Mouse (Mus musculus): Measurements from ENCODE around the gene Zfp664. TPM values are rescaled to one million over a fixed set of nuclear protein-coding genes. Genes with fewer than 3 reads are reported as not detected.

Zfp664 gene
- total RNA-seq (2014; fragmentation: Nextera tagmentation) (38.8 and 41.7 TPM in 2 replicates), total RNA-seq (2017) (29.7 and 32.0 TPM in 2 replicates), polyA plus RNA-seq (2012) (45.7 and 55.0 TPM in 2 replicates)

DNA sequence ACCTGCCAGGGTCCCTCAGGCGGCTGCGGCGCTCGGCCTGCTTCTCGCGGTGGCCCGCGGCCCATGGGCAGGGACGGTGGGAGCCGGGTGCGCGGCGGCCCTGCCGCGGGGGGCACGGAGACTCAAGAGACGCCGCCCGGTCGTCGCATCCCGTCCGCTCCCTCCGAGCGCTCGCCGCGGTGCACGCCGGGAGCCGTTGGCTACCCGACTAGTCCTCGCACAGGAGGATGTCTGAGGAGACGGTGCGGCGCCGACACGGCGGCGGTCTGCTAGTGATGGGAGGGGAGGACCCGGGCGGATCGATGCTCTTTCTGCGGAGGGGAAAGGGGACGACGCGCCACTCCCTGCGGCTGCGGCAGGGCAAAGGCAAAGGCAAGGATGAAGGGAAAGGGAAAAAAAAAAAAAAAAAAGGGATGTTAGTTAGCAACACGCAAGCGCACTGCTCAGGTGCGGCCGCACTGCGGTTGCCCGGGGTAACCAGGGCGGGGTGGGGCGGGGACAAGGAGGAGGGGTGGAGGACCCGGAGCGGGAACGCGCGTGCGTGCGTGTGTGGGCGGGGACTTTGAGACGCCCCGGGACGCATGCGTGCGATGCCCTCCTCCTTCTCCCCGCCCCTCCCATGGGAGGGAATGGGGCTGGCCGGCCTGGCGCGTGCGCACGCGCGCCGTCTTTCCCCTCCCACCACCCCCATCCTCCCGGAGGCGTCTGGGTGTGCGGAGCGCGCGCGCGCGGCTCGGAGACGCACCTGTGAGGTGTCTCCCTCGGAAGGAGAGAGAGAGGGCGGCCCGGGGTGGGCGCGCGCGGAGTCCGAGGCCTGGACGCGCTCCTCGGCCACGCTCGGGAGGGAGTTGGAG, at the start of gene Zfp664, which contains the start of gene Ccdc92:
TSS of gene Zfp664 (plus strand) at position 679 of the 854 bp plus-strand sequence.
TSS of gene Ccdc92 (minus strand) at position 412 of the 854 bp plus-strand sequence.
- ATAC-seq (ENCODE audit: extremely low read depth, insufficient number of reproducible peaks, low FRiP score, poor library complexity, severe bottlenecking) (peak; percentile 87), DNase-seq (ENCODE audit: low spot score) (peak; percentile 99)
- peaks cover 20% of the 10 kb centered on the region for H3K36me3 ChIP-seq (replicated peaks)
- TF ChIP-seq GATA2 (IDR thresholded peaks at IDR 0.05; ENCODE audit: borderline replicate concordance, low read depth, low read length) (no peak), GATA1 (IDR thresholded peaks at IDR 0.05; ENCODE audit: borderline replicate concordance, low read length) (no peak), CTCF (IDR thresholded peaks at IDR 0.05; ENCODE audit: low read depth, low read length) (no peak), POLR2AphosphoS5 (IDR thresholded peaks at IDR 0.05; ENCODE audit: insufficient replicate concordance, low read depth, low read length) (no peak), TAL1 (conservative IDR thresholded peaks at IDR 0.05; ENCODE audit: low read depth, low read length) (no peak)
- peak within 1 kb of the TSS; percentile 92 for H3K4me3 ChIP-seq (ENCODE audit: low read depth, low read length)
- H3K27me3 ChIP-seq (ENCODE audit: insufficient read depth, low read length): peaks cover 38% of the 10 kb centered on the region
- no peaks in the 10 kb centered on the region for H3K9me3 ChIP-seq (replicated peaks)
- peaks cover 33% of the 10 kb centered on the region for H3K4me1 ChIP-seq (ENCODE audit: insufficient read depth, low read depth, low read length)

DNA sequence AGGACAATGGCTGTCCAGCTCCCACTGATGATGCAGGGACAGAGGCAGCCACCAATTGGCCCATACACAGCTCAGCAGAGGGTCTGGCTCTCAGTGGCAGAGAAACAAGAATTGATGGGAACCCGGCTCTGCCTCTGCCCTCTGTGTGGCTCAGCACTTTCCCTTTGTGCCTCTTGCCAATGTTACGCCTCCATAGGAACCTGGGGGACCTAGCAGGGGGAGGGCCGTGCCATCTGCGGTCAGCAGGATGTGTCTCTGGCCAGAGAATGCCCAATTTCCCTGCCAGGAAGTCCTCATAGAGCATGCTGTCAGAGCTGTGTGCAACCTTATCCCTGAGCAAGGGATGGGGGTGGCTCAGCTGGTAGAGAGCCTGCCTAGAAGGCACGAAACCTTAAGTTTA, 47.7 kb upstream of the Zfp664 start:
- H3K9me3 ChIP-seq (replicated peaks): peaks cover 8% of the 10 kb centered on the region
- DNase-seq (ENCODE audit: low spot score) (no peak), ATAC-seq (ENCODE audit: extremely low read depth, insufficient number of reproducible peaks, low FRiP score, poor library complexity, severe bottlenecking) (no peak)
- no peaks in the 10 kb centered on the region for H3K4me1 ChIP-seq (ENCODE audit: insufficient read depth, low read depth, low read length)
- H3K27me3 ChIP-seq (ENCODE audit: insufficient read depth, low read length): no peaks in the 10 kb centered on the region; the same call in 1 of the 2 replicates
- no peak overlapping the region for H3K4me3 ChIP-seq (ENCODE audit: low read depth, low read length)
- H3K36me3 ChIP-seq (replicated peaks): no peaks in the 10 kb centered on the region
- TF ChIP-seq TAL1 (conservative IDR thresholded peaks at IDR 0.05; ENCODE audit: low read depth, low read length) (no peak), POLR2AphosphoS5 (IDR thresholded peaks at IDR 0.05; ENCODE audit: insufficient replicate concordance, low read depth, low read length) (no peak), CTCF (IDR thresholded peaks at IDR 0.05; ENCODE audit: low read depth, low read length) (no peak), GATA2 (IDR thresholded peaks at IDR 0.05; ENCODE audit: borderline replicate concordance, low read depth, low read length) (no peak), GATA1 (IDR thresholded peaks at IDR 0.05; ENCODE audit: borderline replicate concordance, low read length) (no peak)

DNA sequence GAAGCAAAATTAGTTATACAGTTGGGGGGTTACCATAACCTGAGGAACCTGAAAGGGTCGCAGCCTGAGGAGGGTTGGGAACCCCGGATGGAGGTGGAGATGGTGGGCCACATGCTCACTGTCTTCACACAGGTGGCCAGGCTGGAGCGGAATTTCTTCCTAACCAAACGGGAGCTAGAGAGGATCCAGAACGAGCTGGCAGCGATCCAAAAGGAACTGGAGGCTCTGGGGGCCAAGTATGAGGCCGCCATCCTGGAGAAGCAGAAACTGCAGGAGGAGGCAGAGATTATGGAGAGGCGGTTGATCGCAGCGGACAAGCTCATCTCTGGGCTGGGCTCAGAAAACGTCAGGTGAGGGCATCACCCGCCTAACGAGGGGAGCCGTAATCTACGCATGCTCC, 45.4 kb upstream of the Zfp664 start:
- no peaks in the 10 kb centered on the region; the same call in 1 of the 2 replicates for H3K27me3 ChIP-seq (ENCODE audit: insufficient read depth, low read length)
- H3K4me3 ChIP-seq (ENCODE audit: low read depth, low read length): no peak overlapping the region
- no peaks in the 10 kb centered on the region for H3K36me3 ChIP-seq (replicated peaks)
- peaks cover 8% of the 10 kb centered on the region for H3K9me3 ChIP-seq (replicated peaks)
- DNase-seq (ENCODE audit: low spot score) (no peak), ATAC-seq (ENCODE audit: extremely low read depth, insufficient number of reproducible peaks, low FRiP score, poor library complexity, severe bottlenecking) (no peak)
- no peak for TF ChIP-seq POLR2AphosphoS5 (IDR thresholded peaks at IDR 0.05; ENCODE audit: insufficient replicate concordance, low read depth, low read length)
- TF ChIP-seq GATA2 (IDR thresholded peaks at IDR 0.05; ENCODE audit: borderline replicate concordance, low read depth, low read length): no peak
- TF ChIP-seq TAL1 (conservative IDR thresholded peaks at IDR 0.05; ENCODE audit: low read depth, low read length): no peak
- TF ChIP-seq GATA1 (IDR thresholded peaks at IDR 0.05; ENCODE audit: borderline replicate concordance, low read length): no peak
- no peak for TF ChIP-seq CTCF (IDR thresholded peaks at IDR 0.05; ENCODE audit: low read depth, low read length)
- H3K4me1 ChIP-seq (ENCODE audit: insufficient read depth, low read depth, low read length): no peaks in the 10 kb centered on the region

DNA sequence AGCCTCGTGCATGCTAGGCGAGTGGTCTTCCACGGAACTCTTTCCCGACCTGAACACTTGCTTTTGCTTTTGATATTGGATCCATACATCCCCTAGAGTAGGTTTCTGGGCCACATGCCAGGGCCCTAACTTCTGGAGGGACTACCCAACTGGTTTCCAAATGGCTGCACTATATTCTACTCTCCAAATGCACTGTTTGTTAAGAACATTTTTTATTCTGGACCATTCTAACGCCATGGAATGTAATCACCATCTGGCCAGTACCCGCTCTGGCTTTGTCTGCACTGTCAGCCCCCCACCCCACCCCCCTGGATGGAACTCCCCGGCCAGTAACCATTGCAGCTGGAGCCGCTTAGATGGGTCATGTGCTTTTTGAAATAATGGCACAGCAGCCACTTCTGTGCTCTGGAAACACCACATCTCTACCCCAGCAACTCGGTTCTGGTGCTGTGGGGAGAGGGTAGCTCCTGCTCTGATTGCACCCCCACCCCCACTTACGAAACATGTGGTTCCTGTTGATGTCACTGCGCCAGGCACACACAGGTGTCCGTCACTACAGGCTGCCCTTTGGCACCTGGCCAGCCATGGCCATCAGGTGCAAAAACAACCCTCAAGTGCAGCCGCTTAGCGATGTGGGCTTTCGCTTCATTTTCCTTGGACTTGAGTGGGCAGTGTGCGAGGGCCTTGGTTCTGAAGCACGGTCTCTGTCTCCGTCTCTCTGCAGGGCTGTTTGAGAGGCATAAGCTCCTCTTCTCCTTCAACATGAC, 40.2 kb upstream of the Zfp664 start:
- H3K4me1 ChIP-seq (ENCODE audit: insufficient read depth, low read depth, low read length): no peaks in the 10 kb centered on the region
- H3K9me3 ChIP-seq (replicated peaks): peaks cover 6% of the 10 kb centered on the region
- no peaks in the 10 kb centered on the region for H3K27me3 ChIP-seq (ENCODE audit: insufficient read depth, low read length)
- no peaks in the 10 kb centered on the region for H3K36me3 ChIP-seq (replicated peaks)
- no peak overlapping the region for H3K4me3 ChIP-seq (ENCODE audit: low read depth, low read length)
- ATAC-seq (ENCODE audit: extremely low read depth, insufficient number of reproducible peaks, low FRiP score, poor library complexity, severe bottlenecking) (no peak), DNase-seq (ENCODE audit: low spot score) (no peak)
- TF ChIP-seq GATA2 (IDR thresholded peaks at IDR 0.05; ENCODE audit: borderline replicate concordance, low read depth, low read length) (no peak), GATA1 (IDR thresholded peaks at IDR 0.05; ENCODE audit: borderline replicate concordance, low read length) (no peak), POLR2AphosphoS5 (IDR thresholded peaks at IDR 0.05; ENCODE audit: insufficient replicate concordance, low read depth, low read length) (no peak), CTCF (IDR thresholded peaks at IDR 0.05; ENCODE audit: low read depth, low read length) (no peak), TAL1 (conservative IDR thresholded peaks at IDR 0.05; ENCODE audit: low read depth, low read length) (no peak)

DNA sequence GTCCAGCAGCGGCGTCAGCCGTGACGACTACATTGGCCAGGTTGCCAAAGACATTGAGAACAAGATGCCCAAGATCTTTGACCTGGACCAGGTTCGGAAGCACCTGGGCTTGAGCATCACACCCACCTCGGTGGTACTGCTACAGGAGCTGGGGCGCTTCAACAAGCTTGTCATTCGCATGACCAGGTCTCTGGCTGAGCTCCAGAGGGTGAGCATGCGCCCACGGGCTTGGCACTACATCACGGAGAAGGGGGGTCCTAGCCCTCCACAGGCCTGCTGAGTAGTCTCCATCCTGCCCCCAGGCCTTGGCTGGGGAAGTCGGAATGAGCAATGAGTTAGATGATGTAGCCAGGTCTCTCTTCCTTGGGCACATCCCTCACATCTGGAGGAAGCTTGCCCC, 32.2 kb upstream of the Zfp664 start:
- Histone ChIP-seq H3K4me3 (ENCODE audit: low read depth, low read length) (no peak overlapping the region), H3K9me3 (replicated peaks) (no peaks in the 10 kb centered on the region), H3K27me3 (ENCODE audit: insufficient read depth, low read length) (no peaks in the 10 kb centered on the region; the same call in 1 of the 2 replicates), H3K4me1 (ENCODE audit: insufficient read depth, low read depth, low read length) (no peaks in the 10 kb centered on the region), H3K36me3 (replicated peaks) (peaks cover 2% of the 10 kb centered on the region)
- DNase-seq (ENCODE audit: low spot score): no peak
- no peak for TF ChIP-seq GATA2 (IDR thresholded peaks at IDR 0.05; ENCODE audit: borderline replicate concordance, low read depth, low read length)
- TF ChIP-seq CTCF (IDR thresholded peaks at IDR 0.05; ENCODE audit: low read depth, low read length): no peak
- TF ChIP-seq POLR2AphosphoS5 (IDR thresholded peaks at IDR 0.05; ENCODE audit: insufficient replicate concordance, low read depth, low read length): no peak
- no peak for TF ChIP-seq GATA1 (IDR thresholded peaks at IDR 0.05; ENCODE audit: borderline replicate concordance, low read length)
- TF ChIP-seq TAL1 (conservative IDR thresholded peaks at IDR 0.05; ENCODE audit: low read depth, low read length): no peak
- no peak for ATAC-seq (ENCODE audit: extremely low read depth, insufficient number of reproducible peaks, low FRiP score, poor library complexity, severe bottlenecking)
